Mouse (Mus musculus) fibroblast of lung, adult 2 months (primary cell): Measurements from ENCODE around the gene H2-Ob.

ENCODE experiments used
- DNase-seq: peaks from one replicate; pipeline ENCODE4 v3.0.0-alpha.2; 2011; ENCODE audit warnings: low read depth

The H2-Ob gene

DNA sequence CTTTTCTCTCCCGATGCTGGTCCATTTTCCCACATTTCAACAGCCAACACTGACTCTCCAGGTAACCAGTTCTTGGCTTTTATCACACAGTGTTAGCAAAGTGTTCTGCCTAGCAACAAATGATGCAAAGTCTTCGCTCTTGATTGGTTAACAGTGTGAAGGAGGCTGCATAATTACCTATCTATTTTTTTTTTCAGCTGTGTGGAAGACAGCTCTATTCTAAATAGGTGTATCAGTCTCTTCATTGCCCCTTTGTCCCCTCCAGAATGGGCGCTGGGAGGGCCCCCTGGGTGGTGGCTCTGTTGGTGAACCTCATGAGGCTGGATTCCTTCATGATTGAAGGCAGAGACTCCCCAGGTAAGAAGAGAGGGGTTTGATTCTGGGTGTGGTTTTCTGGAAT lies at the start of gene H2-Ob:
Gene H2-Ob (plus strand): TSS at position 198 of the 400 bp plus-strand sequence.
- no peak for DNase-seq

DNA sequence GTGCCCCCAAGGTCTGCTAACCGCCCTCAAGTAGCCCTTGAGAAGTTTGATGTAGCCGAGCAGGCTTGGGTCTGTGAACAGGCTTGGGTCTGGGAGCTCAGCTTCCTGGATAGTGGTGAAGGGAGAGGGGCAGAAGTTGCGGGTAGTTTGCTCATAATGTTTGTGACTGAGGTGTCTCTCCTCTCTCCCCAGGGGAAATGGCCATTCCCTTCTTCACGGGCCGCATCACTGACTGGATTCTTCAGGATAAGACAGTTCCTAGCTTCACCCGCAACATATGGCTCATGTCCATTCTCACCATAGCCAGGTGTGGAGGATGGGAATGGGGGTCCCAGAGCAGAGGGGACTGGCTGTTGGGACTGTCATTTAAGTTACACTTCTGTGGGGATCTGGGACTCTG lies 49.7 kb upstream of the H2-Ob start:
- DNase-seq, result no peak

DNA sequence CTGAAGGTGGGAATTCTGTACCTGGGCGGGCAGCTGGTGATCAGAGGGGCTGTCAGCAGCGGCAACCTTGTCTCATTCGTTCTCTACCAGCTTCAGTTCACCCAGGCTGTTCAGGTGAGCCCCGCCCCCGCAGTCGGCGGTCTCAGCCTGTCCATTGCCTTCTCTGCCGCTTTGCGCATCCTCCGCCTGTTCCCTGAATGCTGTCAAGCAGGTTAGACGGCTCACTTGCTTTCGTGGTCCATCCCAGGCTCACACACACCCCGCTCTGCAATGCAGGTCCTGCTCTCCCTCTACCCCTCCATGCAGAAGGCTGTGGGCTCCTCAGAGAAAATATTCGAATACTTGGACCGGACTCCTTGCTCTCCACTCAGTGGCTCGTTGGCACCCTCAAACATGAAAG lies 45.9 kb upstream of the H2-Ob start:
- no peak for DNase-seq

DNA sequence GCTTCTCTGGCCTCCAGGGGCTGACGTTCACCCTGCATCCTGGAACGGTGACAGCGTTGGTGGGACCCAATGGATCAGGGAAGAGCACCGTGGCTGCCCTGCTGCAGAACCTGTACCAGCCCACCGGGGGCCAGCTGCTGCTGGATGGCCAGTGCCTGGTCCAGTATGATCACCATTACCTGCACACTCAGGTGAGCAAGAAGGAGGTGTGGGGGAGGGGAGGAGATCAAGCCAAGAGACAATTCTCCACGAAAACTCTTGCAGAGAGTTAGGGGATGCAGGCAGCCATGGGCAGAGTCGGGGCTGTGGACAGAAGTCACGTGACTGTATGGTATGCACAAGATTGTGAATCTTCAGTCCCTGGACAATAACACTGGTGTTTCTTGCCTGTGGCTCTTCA lies 45.2 kb upstream of the H2-Ob start:
- DNase-seq, result no peak

DNA sequence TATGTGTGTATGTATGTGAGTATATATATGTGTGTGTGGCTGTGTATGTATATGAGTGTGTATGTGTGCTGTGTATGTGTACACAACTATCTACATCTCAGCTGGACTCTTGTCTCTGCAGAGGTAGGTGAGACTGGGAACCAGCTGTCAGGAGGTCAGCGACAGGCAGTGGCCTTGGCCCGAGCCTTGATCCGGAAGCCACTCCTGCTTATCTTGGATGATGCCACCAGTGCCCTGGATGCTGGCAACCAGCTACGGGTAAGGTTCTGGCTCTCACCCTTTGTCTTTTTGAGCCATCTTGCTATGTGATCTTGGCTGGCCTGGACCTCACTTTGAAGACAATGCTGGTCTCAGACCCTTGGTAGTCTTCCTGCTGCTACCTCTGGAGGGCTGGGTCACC lies 44.0 kb upstream of the H2-Ob start:
- no peak for DNase-seq

DNA sequence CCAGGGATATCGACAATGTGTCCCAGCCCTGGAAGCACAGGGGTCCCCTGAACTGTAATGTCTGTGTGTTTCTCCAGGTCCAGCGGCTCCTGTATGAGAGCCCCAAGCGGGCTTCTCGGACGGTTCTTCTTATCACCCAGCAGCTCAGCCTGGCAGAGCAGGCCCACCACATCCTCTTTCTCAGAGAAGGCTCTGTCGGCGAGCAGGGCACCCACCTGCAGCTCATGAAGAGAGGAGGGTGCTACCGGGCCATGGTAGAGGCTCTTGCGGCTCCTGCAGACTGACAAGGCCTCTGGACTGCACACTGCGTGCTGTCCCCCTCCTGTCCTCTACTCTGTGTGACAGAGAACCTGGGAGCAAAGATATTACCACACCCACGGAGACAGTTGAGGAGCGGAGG lies 42.2 kb upstream of the H2-Ob start:
- no peak for DNase-seq

DNA sequence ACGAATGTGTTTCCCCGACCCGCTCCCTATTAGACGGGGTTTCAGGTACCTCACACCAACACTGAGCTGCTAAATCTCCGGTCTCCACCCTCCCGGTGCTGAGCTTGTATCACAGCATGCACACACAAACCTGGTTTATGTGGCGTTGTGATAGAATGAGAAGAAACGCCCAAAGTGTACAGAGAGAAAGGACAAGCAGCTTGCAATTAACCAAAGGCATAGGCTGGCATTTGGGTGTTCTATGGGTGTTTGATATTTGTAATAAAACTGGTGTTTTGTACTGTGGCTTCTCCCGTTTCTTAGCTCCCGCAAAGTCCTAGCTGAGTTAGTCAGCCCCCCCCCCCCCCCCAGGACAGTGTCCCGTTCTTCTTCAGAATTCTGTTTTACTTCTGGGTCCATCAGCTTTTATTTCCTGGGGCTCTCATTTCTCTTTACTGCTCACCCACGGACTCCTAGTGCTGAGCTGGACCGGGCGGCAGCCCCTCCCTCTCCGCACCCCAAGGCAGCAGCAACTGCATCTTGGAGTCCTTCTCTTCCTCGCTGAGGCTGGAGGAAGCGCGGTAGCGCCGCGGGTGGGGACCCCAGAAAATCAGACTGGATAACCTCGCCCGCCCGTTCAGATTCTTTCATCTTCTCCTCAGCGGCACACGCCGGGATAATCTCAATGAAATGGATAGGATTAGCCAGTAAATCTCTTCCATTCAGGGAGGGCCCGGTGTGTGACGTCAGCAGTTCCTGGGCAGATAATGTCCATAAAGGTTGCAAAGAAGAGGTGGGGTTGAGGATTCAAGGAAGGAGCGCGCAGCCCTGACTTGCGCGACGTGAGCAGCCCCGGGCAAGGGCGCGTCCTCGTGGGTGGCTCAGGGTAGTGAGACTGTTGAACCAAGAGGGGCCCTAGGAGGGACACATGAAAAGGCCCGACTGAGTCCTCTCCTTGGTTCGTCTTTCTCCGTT lies 41.5 kb upstream of the H2-Ob start, which contains the start of gene Psmb8:
Gene Psmb8 (plus strand): TSS at position 781 of the 954 bp plus-strand sequence.
- DNase-seq, result peak; percentile 76

DNA sequence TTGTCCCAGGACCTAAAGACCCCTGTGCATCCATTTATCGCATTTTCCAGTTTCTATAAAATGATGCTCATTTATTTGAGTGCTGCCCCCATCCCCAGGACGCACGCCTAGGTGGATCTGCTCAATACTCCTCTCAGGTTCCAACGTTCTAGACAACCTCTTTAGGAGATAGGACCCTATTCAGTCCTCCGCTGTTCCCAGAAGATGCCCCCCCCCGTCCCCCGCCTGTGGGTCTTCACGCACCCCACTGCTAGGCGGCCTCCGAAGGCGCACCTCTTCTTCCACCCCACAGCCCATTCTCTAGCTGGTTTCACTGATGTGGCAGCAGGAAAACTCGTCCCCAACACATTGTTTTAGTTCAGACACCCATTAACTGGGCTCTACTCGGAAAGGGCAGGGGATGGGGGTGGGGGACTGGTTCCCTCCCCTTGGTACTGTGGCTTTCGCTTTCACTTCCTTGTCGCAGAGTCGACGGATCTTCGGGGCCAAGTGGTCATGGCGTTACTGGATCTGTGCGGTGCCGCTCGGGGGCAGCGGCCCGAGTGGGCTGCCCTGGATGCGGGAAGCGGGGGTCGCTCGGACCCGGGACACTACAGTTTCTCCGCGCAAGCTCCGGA lies 40.7 kb upstream of the H2-Ob start:
- DNase-seq, result no peak

DNA sequence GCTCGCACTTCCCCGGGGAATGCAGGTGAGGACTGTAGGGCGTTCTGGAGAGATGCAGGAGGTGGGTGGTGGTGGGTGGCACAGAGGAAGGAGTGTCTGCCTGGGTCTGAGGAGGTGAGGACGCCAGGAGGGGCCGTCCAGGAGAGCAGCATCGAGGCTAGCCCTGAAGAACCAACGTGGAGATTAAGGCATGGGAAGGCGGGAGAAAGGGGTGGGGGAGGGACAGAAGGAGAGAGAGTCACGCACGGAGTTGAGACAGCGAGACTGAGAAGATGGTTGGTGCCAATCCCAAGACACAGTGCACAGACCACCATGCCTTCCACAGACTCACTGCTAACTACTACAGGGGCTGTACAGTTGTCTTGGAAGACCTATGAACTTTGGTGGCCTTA lies 40.2 kb upstream of the H2-Ob start:
- DNase-seq, result no peak

DNA sequence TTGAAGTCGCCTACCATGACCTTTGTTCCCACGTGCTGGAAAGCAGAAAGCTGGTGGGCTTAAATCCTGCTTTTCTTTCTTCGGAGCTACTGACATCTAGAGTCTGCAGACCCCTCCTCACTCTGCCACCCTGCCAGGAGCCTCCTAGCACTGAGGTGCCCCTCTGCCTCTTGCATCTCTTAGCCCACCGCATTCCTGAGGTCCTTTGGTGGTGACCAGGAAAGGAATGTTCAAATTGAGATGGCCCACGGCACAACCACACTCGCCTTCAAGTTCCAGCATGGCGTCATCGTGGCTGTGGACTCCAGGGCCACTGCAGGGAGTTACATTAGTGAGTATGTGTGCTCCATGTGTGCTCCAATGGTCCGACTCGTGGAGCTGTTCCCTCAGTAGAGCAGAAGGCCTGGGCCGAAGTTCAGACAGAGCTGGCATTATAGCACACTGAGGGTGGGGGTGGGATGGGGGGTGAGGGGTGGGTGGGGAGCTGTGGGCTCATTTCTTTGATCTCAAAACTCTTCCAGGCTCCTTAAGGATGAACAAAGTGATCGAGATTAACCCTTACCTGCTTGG lies 39.6 kb upstream of the H2-Ob start:
- no peak for DNase-seq

DNA sequence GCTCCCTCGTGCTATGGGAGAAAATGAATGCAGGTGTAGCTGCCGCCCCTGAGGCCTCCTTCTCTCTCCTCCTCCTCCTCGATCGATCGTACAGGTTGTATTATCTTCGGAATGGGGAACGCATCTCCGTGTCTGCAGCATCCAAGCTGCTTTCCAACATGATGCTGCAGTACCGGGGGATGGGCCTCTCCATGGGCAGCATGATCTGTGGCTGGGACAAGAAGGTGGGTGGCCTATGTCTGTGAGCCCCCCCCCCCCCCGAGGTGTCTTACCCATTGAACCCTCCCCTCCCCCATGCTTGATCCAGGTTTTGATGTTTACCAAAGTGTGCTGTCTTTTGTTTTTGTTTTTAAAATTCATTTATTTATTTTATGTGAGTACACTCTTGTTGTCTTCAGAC lies 38.7 kb upstream of the H2-Ob start:
- no peak for DNase-seq

DNA sequence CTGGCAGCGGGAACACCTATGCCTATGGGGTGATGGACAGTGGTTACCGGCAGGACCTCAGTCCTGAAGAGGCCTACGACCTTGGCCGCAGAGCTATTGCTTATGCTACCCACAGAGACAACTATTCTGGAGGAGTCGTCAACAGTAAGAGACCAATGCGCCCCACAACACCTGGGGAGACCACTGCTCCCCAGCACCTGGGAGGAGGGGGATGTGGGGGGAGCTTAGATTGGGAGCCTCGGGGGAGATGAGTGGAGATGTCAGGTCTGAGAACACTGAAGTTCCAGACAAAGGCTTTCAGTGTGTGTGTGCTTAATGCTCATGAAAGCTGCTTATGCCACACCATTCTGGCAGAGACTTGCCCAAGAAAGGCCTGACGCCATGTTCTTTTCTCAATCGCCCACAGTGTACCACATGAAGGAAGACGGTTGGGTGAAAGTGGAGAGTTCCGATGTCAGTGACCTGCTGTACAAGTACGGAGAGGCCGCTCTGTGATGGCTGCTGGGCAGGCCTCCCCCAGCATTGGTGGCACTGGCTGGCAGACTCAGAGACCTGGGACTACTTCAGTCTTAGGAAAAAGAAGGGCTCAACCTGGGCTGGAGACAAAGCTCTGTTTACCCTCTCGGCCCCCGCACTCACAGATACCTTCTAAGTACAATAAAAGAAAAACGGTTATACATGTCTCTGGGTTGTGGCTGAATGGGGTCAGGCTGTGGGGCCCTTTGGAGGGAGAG lies 37.8 kb upstream of the H2-Ob start:
- no peak for DNase-seq

DNA sequence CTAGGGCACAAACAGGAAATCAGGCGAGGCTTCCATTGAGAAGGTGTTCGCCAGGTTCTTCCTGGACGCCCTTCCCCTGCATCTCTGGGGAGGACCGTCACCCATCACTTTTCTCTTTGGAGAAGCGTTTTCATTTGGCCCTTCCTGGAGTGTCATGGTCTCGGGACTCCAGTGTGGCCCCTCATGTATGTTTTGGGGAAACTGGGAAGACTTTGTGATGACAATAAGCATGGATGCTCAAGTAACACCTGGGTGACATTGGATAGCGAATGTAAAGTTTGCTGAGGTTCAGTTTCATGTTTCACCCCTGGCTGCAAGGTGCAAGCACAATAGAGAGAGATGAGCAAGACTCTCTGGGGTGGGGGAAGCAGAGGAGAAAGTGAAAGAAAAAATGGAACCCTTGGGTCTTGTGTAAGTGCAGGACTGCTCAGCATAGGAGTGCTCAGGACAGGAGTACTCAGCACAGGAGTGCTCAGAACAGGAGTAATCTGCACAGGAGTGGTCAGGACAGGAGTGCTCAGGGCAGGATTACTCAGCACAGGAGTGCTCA lies 37.1 kb upstream of the H2-Ob start:
- no peak for DNase-seq

DNA sequence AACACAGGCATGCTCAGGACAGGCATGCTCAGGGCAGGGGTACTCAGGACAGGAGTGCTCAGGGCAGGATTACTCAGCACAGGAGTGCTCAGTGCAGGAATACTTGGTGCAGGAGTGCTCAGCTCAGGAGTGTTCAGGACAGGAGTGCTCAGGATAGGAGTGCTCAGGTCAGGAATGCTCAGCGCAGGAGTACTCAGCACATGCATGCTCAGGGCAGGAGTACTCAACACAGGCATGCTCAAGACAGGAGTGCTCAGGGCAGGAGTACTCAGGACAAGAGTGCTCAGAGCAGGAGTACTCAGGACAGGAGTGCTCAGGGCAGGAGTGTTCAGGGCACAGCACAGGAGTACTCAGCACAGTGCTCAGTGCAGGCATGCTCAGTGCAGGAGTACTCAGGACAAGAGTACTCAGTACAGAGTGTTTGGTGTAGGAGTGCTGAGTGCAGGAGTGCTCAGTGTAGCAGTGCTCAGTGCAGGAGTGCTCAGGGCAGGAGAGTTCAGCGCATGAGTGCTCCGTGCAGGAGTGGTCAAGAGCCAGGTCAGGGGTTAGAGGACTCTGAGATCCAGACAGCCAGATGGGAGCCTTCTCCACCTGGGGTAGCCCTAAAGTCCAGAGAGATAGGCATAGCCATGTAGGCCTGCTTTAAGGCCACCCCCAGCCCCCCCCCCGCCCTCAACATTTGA lies 35.8 kb upstream of the H2-Ob start:
- no peak for DNase-seq

DNA sequence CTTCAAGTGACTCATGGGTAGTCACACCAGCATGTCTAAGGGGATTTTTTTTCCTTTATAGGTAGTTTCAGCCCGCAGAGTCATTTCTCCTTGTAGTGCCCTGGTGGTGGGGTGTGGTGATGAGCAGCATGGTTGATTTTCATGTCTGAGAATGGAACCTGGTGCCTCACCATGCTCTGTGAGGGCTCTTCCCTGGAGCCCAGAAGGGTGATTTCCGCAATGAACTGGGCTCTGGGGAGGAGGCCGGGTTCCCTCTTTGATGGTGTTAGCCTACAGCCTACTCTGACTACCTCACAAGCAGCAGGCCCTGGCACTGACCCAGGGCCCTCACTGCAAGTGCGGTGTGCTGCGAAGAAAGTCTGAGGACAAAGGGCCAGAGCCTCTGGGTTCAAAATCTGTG lies 35.3 kb upstream of the H2-Ob start, which contains the start of gene Tap2:
Gene Tap2 (plus strand): TSS at position 84 of the 400 bp plus-strand sequence.
- DNase-seq, result no peak

DNA sequence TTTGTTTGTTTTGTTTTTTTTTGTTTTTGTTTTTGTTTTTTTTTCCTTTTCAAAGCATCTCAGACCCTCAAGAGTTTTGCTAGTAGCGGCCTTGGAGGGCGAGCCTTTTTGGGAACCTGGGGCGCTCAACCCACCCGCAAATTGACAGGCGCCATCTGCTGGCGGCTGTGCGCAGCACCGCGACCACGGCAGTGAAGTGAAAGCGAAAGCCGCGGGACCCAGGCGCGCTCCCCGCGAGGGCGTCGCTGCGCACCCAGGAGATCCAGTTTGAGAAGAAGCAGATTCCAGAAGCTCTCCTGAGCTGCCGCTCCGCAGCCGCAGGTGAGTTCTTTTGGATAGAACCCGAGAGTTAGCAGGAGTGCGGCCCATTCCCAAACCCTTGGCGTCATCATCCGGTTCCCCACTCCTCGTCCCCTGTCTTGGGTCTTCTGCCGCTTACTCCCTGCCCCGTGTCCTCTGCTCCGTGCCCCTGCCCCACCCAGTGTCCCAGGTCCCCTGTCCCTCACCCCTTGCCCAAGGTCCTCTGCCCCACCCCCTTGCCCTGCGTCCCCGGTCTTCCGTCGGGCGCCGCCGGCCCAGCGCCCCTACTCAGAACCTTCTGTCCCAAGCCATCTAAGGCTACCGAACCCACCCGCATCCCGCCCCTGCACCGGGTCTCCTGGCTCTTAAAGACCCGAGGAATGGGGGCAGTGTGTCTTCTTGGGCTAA lies 34.2 kb upstream of the H2-Ob start:
- no peak for DNase-seq

DNA sequence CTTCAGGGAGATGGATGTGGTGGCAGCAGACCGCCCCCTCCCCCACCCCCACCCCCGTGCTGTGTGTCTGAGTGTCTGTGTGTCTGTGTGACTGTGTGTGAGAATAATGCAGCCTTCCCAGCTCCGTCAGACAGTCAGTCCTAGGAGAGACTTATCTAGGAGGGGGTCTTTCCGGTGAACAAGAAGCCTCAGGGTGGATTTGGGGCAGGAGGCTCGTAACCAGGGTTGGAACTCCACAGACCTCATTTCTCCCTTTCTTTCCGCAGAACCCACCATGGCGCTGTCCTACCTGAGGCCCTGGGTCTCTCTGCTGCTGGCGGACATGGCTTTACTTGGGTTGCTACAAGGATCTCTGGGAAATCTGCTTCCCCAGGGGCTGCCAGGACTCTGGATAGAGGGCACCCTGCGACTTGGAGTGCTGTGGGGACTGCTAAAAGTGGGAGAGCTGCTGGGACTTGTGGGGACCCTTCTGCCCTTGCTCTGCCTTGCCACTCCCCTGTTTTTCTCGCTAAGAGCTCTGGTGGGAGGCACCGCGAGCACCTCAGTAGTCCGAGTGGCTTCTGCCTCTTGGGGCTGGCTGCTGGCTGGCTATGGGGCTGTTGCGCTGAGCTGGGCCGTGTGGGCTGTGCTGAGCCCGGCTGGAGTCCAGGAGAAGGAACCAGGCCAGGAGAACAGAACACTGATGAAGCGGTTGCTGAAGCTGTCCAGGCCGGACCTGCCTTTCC lies 33.5 kb upstream of the H2-Ob start:
- DNase-seq, result no peak

DNA sequence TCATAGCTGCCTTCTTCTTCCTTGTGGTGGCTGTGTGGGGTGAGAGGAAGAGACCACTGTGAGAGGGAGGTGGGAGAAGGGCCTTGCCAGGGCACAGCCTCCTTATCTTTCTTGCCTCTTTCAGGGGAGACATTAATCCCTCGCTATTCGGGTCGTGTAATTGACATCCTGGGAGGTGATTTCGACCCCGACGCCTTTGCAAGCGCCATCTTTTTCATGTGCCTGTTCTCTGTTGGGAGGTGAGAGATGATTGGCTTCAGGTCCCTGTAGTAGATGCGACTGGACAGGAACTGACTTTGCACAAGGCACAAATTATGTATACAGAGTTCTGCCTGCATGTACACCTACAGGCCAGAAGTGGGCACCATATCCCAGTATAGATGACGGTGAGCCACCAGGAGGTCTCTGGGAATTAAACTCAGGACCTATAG lies 32.9 kb upstream of the H2-Ob start:
- DNase-seq, result no peak

DNA sequence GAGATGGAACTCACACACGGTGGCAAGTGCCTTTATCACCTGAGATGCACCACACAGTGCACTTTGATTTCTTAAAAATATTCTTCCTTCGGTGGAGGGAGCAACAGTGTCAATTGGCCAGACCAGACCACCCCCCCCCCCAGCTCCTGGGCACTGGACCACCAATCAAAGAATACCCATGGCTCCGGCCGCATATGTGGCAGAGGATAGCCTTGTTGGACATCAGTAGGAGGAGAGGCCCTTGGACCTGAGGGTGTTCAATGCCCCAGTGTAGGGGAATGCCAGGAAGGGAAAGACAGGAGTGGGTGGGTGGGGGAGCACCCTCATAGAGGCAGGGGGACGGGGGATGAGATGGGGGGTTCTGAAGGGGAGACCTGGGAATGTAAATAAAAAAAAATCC lies 32.0 kb upstream of the H2-Ob start:
- no peak for DNase-seq

DNA sequence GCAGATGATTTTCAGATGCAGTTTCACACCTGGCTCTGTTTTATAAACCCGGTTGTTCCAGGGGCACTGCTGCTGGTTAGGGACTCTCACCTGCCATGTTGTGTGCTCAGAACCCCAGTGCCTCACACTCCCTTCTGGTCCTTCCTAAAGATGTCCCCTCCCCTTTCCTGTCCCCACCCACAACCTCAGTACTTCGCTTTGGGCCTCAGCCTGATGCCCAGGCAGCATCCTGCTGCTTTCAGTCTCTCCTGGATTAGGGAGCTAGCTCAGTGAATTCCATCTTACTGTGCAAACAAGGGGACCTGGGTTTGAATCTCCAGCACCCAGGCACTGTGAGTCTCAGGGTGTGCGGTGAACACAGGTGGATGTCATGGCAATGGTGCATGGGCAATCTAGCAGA lies 31.2 kb upstream of the H2-Ob start:
- DNase-seq, result no peak
